Mouse (Mus musculus): ENCODE measurements at regions not wholly inside any gene's neighbourhood (a gene's known extent, or its start where the extent isn't known, plus 50 kb on each side); places are given as distances from the start of the nearest gene placed in this dataset.

GRCm38 (mm10) chr10:111828610-111829009 lies 143.9 kb upstream of the Krr1 start:
- TF ChIP-seq GATA1 (IDR thresholded peaks at IDR 0.05; ENCODE audit: low read length): no peak
- TF ChIP-seq TAL1 (IDR thresholded peaks at IDR 0.05; ENCODE audit: low read length): no peak
